ENCODE assay signal across 9 mouse cellular contexts in the genomic region with DNA sequence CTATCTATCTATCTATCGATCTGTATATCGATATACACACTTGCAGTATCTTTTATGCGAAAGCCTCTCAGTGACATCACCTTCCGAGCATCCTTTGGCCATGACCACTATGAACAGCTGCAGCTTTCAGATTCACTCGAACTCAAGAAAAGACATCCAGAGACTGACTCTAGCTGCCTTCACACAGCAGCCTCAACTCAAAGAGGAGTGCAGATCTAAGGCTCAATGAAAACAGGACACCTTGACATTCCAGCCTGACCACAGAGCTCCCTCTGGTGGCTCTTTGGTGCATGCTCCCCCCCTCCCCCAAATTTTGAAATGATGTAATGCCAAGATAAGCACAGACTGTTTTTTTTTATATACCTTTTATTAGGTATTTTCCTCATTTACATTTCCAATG.
DNase-seq lines count a peak whose midpoint lies in the region; ATAC-seq and TF ChIP-seq lines count a peak whose summit lies in the region.
"Had no signal": no experiment of that assay in that cellular context is flagged by ENCODE, and none has a peak within 500 bp of the region (broad histone marks: within the 10 kb centered on the region; RNA-seq: fewer than 3 reads in every experiment).

No protein-coding gene starts in this region.

- no peak overlapping the region for H3K9ac ChIP-seq in liver, embryonic 14.5 days (replicated peaks)
- no peak overlapping the region for H3K9ac ChIP-seq in liver, embryonic 11.5 days (ENCODE audit: low read depth, low read length)

- no peak for TF ChIP-seq EP300 in liver, embryonic 14.5 days (IDR thresholded peaks at IDR 0.05; ENCODE audit: low read depth)

- no peak overlapping the region for H3K4me3 ChIP-seq in liver, embryonic 14.5 days (ENCODE audit: insufficient read depth in 1 of 2, low read depth in 2 of 2, low read length in 2 of 2)
- no peak overlapping the region for H3K4me3 ChIP-seq in liver, embryonic 11.5 days (ENCODE audit: low read depth, low read length)
- H3K4me3 ChIP-seq: megakaryocyte, embryonic 14.5 days had no signal

- H3K4me2 ChIP-seq in liver, embryonic 14.5 days (ENCODE audit: low read depth) = no peak overlapping the region
- H3K4me2 ChIP-seq in liver, embryonic 11.5 days = no peak overlapping the region

- DNase-seq in cerebellum, adult 9-10 months = peak; percentile 15
- no peak for DNase-seq in cerebellum, adult 11-12 months
- DNase-seq in liver, embryonic 14.5 days (ENCODE audit: low read depth in 3 of 3, low spot score in 3 of 3) = no peak
- DNase-seq in liver, embryonic 11.5 days (ENCODE audit: low spot score) = no peak
- DNase-seq in lung, postnatal 36 days = peak; percentile 13
- DNase-seq in left cerebral cortex, adult 9 months (ENCODE audit: low spot score in 2 of 2) = no peak
- no peak for DNase-seq in heart, adult 11 months

- no peak for ATAC-seq in liver, embryonic 14.5 days (ENCODE audit: insufficient read depth)
- ATAC-seq in liver, embryonic 11.5 days (replicated peaks; ENCODE audit: low FRiP score) = no peak
- peak; percentile 48 for ATAC-seq in activated CD4-positive, CD25-positive, alpha-beta regulatory T cell, adult 4 months

- no peaks in the 10 kb centered on the region for H3K4me1 ChIP-seq in liver, embryonic 14.5 days (replicated peaks; ENCODE audit: control insufficient read depth in 2 of 2, insufficient read depth in 2 of 2, low read length in 1 of 2)
- H3K4me1 ChIP-seq in liver, embryonic 11.5 days (replicated peaks; ENCODE audit: control insufficient read depth, insufficient read depth, low read length) = peaks cover 5% of the 10 kb centered on the region; the same call in 1 of the 2 replicates

- H3K9me3 ChIP-seq in liver, embryonic 14.5 days (ENCODE audit: control insufficient read depth, low read length) = no peaks in the 10 kb centered on the region
- no peaks in the 10 kb centered on the region for H3K9me3 ChIP-seq in liver, embryonic 11.5 days (ENCODE audit: control insufficient read depth, low read length)

- no peaks in the 10 kb centered on the region for H3K36me3 ChIP-seq in liver, embryonic 14.5 days (replicated peaks; ENCODE audit: control insufficient read depth, insufficient read depth, low read depth)
- H3K36me3 ChIP-seq in liver, embryonic 11.5 days (ENCODE audit: control insufficient read depth, insufficient read depth, low read length) = no peaks in the 10 kb centered on the region

- TF ChIP-seq CTCF in liver, embryonic 14.5 days (IDR thresholded peaks at IDR 0.05; ENCODE audit: low read depth) = peak; percentile 62

- H3K27ac ChIP-seq in liver, embryonic 14.5 days = no peak overlapping the region
- H3K27ac ChIP-seq in liver, embryonic 11.5 days (ENCODE audit: low read depth, low read length) = no peak overlapping the region

- peaks cover 2% of the 10 kb centered on the region for H3K27me3 ChIP-seq in liver, embryonic 14.5 days (ENCODE audit: control insufficient read depth, insufficient read depth, low read length)
- peaks cover 3% of the 10 kb centered on the region for H3K27me3 ChIP-seq in liver, embryonic 11.5 days (replicated peaks; ENCODE audit: control insufficient read depth, insufficient read depth, low read length)

- WGBS in liver, embryonic 14.5 days (ENCODE audit: insufficient replicate concordance) = 48% methylated on average over 5 of the region's 5 CpGs
- 82% methylated on average over 5 of the region's 5 CpGs for WGBS in liver, embryonic 11.5 days

Comparison
In these comparisons a context has a peak if more than half of its experiments do, and no peak if none do; other contexts are left out.
1. DNase-seq: peak in cerebellum, adult 9-10 months (single experiment) and lung, postnatal 36 days (single experiment); none in cerebellum, adult 11-12 months (single experiment), liver, embryonic 14.5 days (0 of 3), liver, embryonic 11.5 days (single experiment), left cerebral cortex, adult 9 months (0 of 2) and heart, adult 11 months (single experiment).